Mouse (Mus musculus) forebrain, postnatal 0 days (tissue): ENCODE data around the gene Txndc15. TPM values are rescaled to one million over a fixed set of nuclear protein-coding genes. Genes with fewer than 3 reads are reported as not detected.

Experiments
- ATAC-seq: fragments of 200-750 bp; cut with Nextera tagmentation; 2 replicates; pipeline ENCODE4 v1.8.0; 2017; ENCODE audit warnings: mild to moderate bottlenecking, moderate library complexity
- DNase-seq: peaks from one replicate; pipeline ENCODE4 v3.0.0-alpha.2; 2015
- H3K27ac ChIP-seq: fragments of 300-500 bp; sonication (generic); 2 replicates; pipeline ENCODE4 v1.5.1; 2014; ENCODE audit warnings: low read depth, mild to moderate bottlenecking, antibody characterized with exemption, low read length, moderate library complexity, mixed read lengths
- H3K27me3 ChIP-seq: fragments of 300-500 bp; sonication (generic); 2 replicates; pipeline ENCODE4 v1.6.1; 2014; ENCODE audit warnings: mild to moderate bottlenecking, low read length, mixed read lengths; ENCODE audit not compliant: insufficient read depth
- H3K36me3 ChIP-seq: fragments of 300-500 bp; sonication (generic); 2 replicates; pipeline ENCODE4 v1.6.1; 2014; ENCODE audit warnings: mild to moderate bottlenecking, moderate library complexity; ENCODE audit not compliant: insufficient read depth
- H3K4me1 ChIP-seq: fragments of 300-500 bp; sonication (generic); 2 replicates; pipeline ENCODE4 v1.6.1; 2014; ENCODE audit warnings: antibody characterized with exemption; ENCODE audit not compliant: insufficient read depth
- H3K4me2 ChIP-seq: fragments of 300-500 bp; sonication (generic); 2 replicates; pipeline ENCODE4 v1.6.1; 2014; ENCODE audit warnings: low read depth, mild to moderate bottlenecking, moderate library complexity
- H3K4me3 ChIP-seq: fragments of 300-500 bp; sonication (generic); 2 replicates; pipeline ENCODE4 v1.5.1; 2014; ENCODE audit warnings: low read depth, low read length, mixed read lengths
- H3K9ac ChIP-seq: fragments of 300-500 bp; sonication (generic); 2 replicates; pipeline ENCODE4 v1.6.1; 2014; ENCODE audit warnings: mild to moderate bottlenecking
- H3K9me3 ChIP-seq: fragments of 300-500 bp; sonication (generic); 2 replicates; pipeline ENCODE4 v1.6.1; 2016; ENCODE audit warnings: low read length
- CTCF ChIP-seq: sonication (generic); IDR thresholded peaks from 2 replicates; pipeline ENCODE4 v1.5.1; 2016; ENCODE audit warnings: antibody characterized with exemption, control low read depth, low read depth
- WGBS: fragments of 180-500 bp; shearing (Covaris S2); extraction: QIAGEN DNeasy Blood & Tissue Kit; methylation state at CpG from one replicate; pipeline ENCODE4 v1.1.7; 2014; 5-methylcytosine and 5-hydroxymethylcytosine counted together
- polyA plus RNA-seq: library from polyadenylated mRNA; unstranded; fragments of >200 nt; fragmentation: Nextera tagmentation; extraction: Ambion mirVana; gene quantifications from 2 replicates; pipeline ENCODE4 v1.2.1, GENCODE M21; 2015
- total RNA-seq: library from RNA; depleted of rRNA; stranded (reverse); fragments of >200 nt; gene quantifications from 2 replicates; pipeline ENCODE4 v1.2.3, GENCODE M21; 2014

Txndc15 gene
- total and polyA plus RNA-seq, 2 experiments from 2014 or later = 116 to 134 TPM

DNA sequence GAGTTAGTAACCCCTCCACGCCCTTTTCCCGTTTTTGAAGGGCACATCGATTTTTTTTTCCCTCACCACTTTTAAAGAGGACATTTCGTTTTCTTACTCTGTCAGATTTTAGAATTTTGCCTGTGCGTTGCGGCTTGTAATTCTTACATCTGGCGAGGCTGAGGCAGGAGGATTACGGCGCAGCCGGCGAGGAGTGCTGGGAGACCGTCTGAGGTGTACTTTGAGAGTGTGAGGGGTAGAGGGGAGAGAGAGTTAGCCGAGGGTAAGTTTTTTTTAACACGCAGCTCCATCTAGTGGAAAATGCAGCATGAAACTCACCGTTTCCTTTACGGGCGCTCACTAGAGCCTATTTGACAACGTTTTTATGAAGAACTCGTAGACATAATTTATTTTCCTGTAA lies 13.4 kb downstream of the Txndc15 start:
- H3K9ac ChIP-seq = peak overlapping the region; percentile 75
- no peaks in the 10 kb centered on the region for H3K9me3 ChIP-seq
- no peaks in the 10 kb centered on the region for H3K4me1 ChIP-seq
- H3K36me3 ChIP-seq = peaks cover 21% of the 10 kb centered on the region; the same call in 1 of the 2 replicates
- DNase-seq (peak; percentile 79), ATAC-seq (peak; percentile 80)
- peak; percentile 71 for TF ChIP-seq CTCF
- WGBS = 2% methylated on average over 19 of the region's 19 CpGs
- H3K27me3 ChIP-seq = no peaks in the 10 kb centered on the region
- peak overlapping the region; percentile 58 for H3K4me3 ChIP-seq
- H3K27ac ChIP-seq = peak overlapping the region; percentile 94
- peak overlapping the region; percentile 81 for H3K4me2 ChIP-seq

- DNase-seq = no peak
- Histone ChIP-seq H3K4me1 (no peaks in the 10 kb centered on the region), H3K36me3 (0 out of 2 replicates have a peak, but pooled peaks cover under 1% of the 10 kb centered on the region), H3K9ac (no peak overlapping the region), H3K4me2 (no peak overlapping the region), H3K9me3 (no peaks in the 10 kb centered on the region), H3K4me3 (no peak overlapping the region), H3K27ac (no peak overlapping the region), H3K27me3 (no peaks in the 10 kb centered on the region)
- no peak for TF ChIP-seq CTCF
- no peak for ATAC-seq
- WGBS = 83% methylated on average over 7 of the region's 7 CpGs
These were observed 16.3 kb downstream of the Txndc15 start for GRCm38 (mm10) chr13:55730716-55731115.

DNA sequence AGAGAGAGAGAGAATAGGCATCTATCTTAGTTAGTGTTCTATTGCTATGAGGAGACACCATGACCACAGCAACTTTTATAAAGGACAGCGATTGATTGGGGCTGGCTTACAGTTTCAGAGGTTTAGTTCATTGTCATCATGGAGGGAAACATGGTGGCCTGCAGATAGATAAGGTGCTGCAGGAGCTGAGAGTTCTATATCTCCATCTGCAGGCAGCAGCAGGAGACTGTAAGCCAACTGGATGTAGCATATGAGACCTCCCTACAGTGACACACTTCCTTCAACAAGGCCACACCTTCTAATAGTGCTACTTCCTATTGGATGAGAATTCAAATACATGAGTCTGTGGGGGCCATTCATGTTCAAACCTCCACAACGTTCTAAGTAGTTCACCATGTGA lies 17.7 kb downstream of the Txndc15 start:
- no peaks in the 10 kb centered on the region for H3K9me3 ChIP-seq
- TF ChIP-seq CTCF = no peak
- H3K27me3 ChIP-seq = no peaks in the 10 kb centered on the region
- no peaks in the 10 kb centered on the region for H3K4me1 ChIP-seq
- no peak for ATAC-seq
- H3K27ac ChIP-seq = no peak overlapping the region
- no peak overlapping the region for H3K4me3 ChIP-seq
- H3K9ac ChIP-seq = no peak overlapping the region
- no peaks in the 10 kb centered on the region for H3K36me3 ChIP-seq
- DNase-seq = no peak
- H3K4me2 ChIP-seq = no peak overlapping the region
- 84% methylated on average over 2 of the region's 2 CpGs for WGBS

DNA sequence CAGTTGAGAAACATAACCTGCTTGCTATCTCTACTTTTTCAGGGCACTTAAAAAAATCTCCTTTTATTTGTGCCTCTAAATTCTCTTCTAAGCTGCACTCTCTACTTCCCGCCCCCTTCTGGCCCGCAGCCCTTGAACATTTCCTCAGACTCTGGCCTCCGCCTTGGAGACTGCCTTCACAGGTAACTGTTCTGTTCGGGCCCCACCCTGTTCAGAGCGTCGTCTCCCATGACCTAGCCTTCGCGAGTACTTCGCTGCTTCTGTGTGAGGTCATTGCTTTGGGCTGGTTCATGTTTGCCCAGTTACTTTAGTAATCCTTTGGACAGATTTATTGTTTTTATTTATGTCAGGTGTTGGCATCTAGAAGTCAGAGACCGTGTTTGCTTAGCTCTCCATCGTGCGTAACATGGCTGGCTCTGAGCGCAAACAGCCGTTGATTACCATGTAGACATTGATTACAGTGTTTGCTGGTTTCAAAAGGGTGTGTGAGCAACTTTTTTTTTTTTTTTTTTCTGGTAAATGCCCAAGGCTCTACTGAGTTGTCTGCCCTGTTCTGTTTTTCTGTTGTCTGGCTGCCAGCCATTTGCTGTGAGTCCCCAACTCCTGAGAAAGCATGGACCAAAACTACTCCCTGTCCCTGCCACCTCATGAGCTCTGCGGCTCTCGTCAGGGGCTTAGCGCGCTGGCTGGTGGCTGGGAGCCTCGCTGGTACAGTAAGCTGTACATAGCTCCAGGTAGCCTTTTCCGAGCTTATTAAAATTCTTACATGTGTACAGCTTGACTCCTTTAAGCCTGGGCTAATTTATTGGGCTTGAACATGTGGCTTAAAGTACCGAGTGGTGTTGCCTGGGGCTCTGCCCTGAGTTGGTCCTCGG lies 19.4 kb downstream of the Txndc15 start:
- Histone ChIP-seq H3K36me3 (no peaks in the 10 kb centered on the region), H3K27me3 (no peaks in the 10 kb centered on the region), H3K9ac (no peak overlapping the region), H3K27ac (no peak overlapping the region), H3K9me3 (no peaks in the 10 kb centered on the region), H3K4me3 (no peak overlapping the region), H3K4me2 (no peak overlapping the region), H3K4me1 (no peaks in the 10 kb centered on the region)
- no peak for TF ChIP-seq CTCF
- DNase-seq (no peak), ATAC-seq (no peak)
- WGBS = 80% methylated on average over 22 of the region's 22 CpGs

DNA sequence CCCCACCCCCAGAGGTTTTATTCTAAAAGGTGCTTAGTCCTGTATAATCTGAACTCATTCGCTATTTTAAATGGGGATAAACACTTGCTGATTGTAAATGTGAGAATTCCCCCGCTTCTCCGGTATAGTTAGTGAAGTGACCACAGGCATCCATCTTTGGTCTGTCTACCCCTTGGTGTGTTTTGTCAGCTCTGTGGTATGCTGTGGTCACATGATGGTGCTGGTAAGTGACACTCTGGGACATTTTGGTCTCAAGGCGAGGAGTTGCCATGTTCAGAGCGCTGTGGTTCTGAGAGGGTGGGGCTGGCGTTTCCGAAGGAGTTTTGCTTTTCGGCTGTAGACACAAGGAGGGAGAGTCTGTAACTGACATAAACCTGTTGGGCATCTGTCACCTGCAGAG lies 23.4 kb downstream of the Txndc15 start:
- H3K9me3 ChIP-seq = no peaks in the 10 kb centered on the region
- H3K27me3 ChIP-seq = no peaks in the 10 kb centered on the region
- no peak for DNase-seq
- H3K27ac ChIP-seq = no peak overlapping the region
- TF ChIP-seq CTCF = no peak
- ATAC-seq = no peak
- no peak overlapping the region for H3K4me3 ChIP-seq
- no peak overlapping the region for H3K9ac ChIP-seq
- 92% methylated on average over 8 of the region's 8 CpGs for WGBS
- H3K36me3 ChIP-seq = no peaks in the 10 kb centered on the region
- no peak overlapping the region for H3K4me2 ChIP-seq
- no peaks in the 10 kb centered on the region for H3K4me1 ChIP-seq

DNA sequence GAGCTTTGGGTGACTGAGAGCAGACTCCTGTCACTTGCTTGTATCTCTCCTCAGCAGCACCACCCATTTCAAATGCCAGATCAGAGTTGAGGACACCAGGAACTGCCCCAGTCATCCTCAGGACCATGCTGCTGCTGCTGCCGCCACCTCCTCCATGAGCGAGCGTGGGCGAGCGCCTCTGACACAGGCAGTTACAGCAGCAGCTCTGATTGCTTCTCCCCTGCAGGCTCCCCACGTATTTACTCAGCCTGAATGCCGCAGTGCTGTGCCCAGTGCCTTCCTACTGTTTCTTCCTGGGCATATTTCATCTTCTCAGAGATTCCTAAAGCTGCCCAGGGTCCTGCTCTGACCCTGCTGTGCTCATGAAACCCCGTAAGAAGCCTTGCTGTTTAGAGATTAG lies 27.9 kb downstream of the Txndc15 start:
- no peak for DNase-seq
- Histone ChIP-seq H3K4me1 (no peaks in the 10 kb centered on the region), H3K36me3 (no peaks in the 10 kb centered on the region), H3K9ac (no peak overlapping the region), H3K4me2 (no peak overlapping the region), H3K9me3 (no peaks in the 10 kb centered on the region), H3K4me3 (no peak overlapping the region), H3K27me3 (no peaks in the 10 kb centered on the region), H3K27ac (no peak overlapping the region)
- 65% methylated on average over 8 of the region's 8 CpGs for WGBS
- no peak for TF ChIP-seq CTCF
- no peak for ATAC-seq

GRCm38 (mm10) chr13:55754380-55754779 lies 39.9 kb downstream of the Txndc15 start:
- ATAC-seq = no peak
- no peak for DNase-seq
- Histone ChIP-seq H3K27me3 (no peaks in the 10 kb centered on the region), H3K27ac (no peak overlapping the region), H3K4me1 (no peaks in the 10 kb centered on the region), H3K9ac (no peak overlapping the region), H3K9me3 (no peaks in the 10 kb centered on the region), H3K4me2 (no peak overlapping the region), H3K36me3 (no peaks in the 10 kb centered on the region), H3K4me3 (no peak overlapping the region)
- TF ChIP-seq CTCF = no peak
- WGBS = 76% methylated on average over 13 of the region's 13 CpGs
